Mouse (Mus musculus) testis, adult 2 months (tissue): ENCODE results near the gene Ctdsp2.

ENCODE experiments used
- CTCF ChIP-seq: fragments of 200-500 bp; IDR thresholded peaks from 2 replicates; pipeline ENCODE4 v1.5.1; 2012; ENCODE audit warnings: low read depth, mild to moderate bottlenecking, inconsistent platforms, low read length, moderate library complexity; ENCODE audit not compliant: control insufficient read depth, insufficient read depth, insufficient replicate concordance
- POLR2A ChIP-seq: fragments of 200-500 bp; IDR thresholded peaks from 2 replicates; pipeline ENCODE4 v1.6.1; 2012; ENCODE audit warnings: low read depth, mild to moderate bottlenecking, inconsistent platforms, low read length, moderate library complexity; ENCODE audit not compliant: control insufficient read depth

DNA sequence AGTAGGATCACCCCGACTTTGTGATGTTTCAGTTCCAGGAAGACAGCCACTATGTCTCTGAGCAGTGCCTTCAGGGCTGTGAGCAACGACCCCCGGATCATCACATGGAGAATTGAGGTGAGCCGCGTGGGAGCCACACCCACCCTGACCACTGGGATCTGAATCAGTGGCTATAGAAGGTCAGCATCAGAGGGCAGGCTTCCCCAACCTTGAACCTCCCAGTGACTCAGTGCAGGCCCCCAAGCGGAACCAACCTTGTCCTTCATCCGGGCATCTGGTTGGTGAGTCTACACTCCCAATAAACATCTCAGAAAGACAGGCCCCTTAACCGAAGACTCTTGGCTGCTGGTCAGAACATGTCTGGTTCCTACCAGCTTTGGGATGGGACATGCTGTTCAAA is 24.8 kb downstream of the Ctdsp2 start:
- no peak for TF ChIP-seq POLR2A
- no peak for TF ChIP-seq CTCF
